Mouse (Mus musculus) adipocyte (in vitro differentiated cells): ENCODE measurements around the gene Sh3rf1.

ENCODE experiments used
- DNase-seq: peaks from one replicate; pipeline ENCODE4 v3.0.0-alpha.2; 2016; ENCODE audit warnings: low spot score

Sh3rf1 gene

GRCm38 (mm10) chr8:61223283-61223682 lies 389 bp upstream of the Sh3rf1 start:
- DNase-seq: no peak

- DNase-seq: peak; percentile 44
Observed at GRCm38 (mm10) chr8:61224380-61225092, 864 bp downstream of the Sh3rf1 start.

- DNase-seq: peak; percentile 23
Observed at GRCm38 (mm10) chr8:61225581-61226395, 2.1 kb downstream of the Sh3rf1 start.

- no peak for DNase-seq
Observed at GRCm38 (mm10) chr8:61226632-61227031, 3.0 kb downstream of the Sh3rf1 start.

- DNase-seq: no peak
Observed at GRCm38 (mm10) chr8:61228678-61229077, 5.0 kb downstream of the Sh3rf1 start.

GRCm38 (mm10) chr8:61229511-61230195 lies 6.0 kb downstream of the Sh3rf1 start:
- no peak for DNase-seq

GRCm38 (mm10) chr8:61230881-61231755 lies 7.4 kb downstream of the Sh3rf1 start:
- DNase-seq: no peak

- no peak for DNase-seq
Observed at GRCm38 (mm10) chr8:61235499-61235898, 11.8 kb downstream of the Sh3rf1 start.

GRCm38 (mm10) chr8:61236506-61237268 lies 13.0 kb downstream of the Sh3rf1 start:
- DNase-seq: no peak

- DNase-seq: no peak
Observed at GRCm38 (mm10) chr8:61239576-61239975, 15.9 kb downstream of the Sh3rf1 start.

- no peak for DNase-seq
Observed at GRCm38 (mm10) chr8:61241229-61241628, 17.6 kb downstream of the Sh3rf1 start.

GRCm38 (mm10) chr8:61242896-61243295 lies 19.2 kb downstream of the Sh3rf1 start:
- no peak for DNase-seq

GRCm38 (mm10) chr8:61243491-61243890 lies 19.8 kb downstream of the Sh3rf1 start:
- DNase-seq: no peak

- no peak for DNase-seq
Observed at GRCm38 (mm10) chr8:61244157-61244556, 20.5 kb downstream of the Sh3rf1 start.

- peak; percentile 18 for DNase-seq
Observed at GRCm38 (mm10) chr8:61247270-61248025, 23.8 kb downstream of the Sh3rf1 start.

- DNase-seq: no peak
Observed at GRCm38 (mm10) chr8:61249511-61249910, 25.8 kb downstream of the Sh3rf1 start.

- no peak for DNase-seq
Observed at GRCm38 (mm10) chr8:61254196-61254595, 30.5 kb downstream of the Sh3rf1 start.

- no peak for DNase-seq
Observed at GRCm38 (mm10) chr8:61258828-61259227, 35.2 kb downstream of the Sh3rf1 start.

- peak; percentile 23 for DNase-seq
Observed at GRCm38 (mm10) chr8:61259526-61259925, 35.9 kb downstream of the Sh3rf1 start.

- no peak for DNase-seq
Observed at GRCm38 (mm10) chr8:61260530-61260929, 36.9 kb downstream of the Sh3rf1 start.
